Mouse (Mus musculus): Measurements from ENCODE around the gene 1600002K03Rik. TPM values are rescaled to one million over a fixed set of nuclear protein-coding genes. Genes with fewer than 3 reads are reported as not detected.

The 1600002K03Rik gene
- 8.1 and 10.7 TPM in 2 replicates for polyA plus RNA-seq (2015; fragmentation: Nextera tagmentation; extraction: Ambion mirVana)

DNA sequence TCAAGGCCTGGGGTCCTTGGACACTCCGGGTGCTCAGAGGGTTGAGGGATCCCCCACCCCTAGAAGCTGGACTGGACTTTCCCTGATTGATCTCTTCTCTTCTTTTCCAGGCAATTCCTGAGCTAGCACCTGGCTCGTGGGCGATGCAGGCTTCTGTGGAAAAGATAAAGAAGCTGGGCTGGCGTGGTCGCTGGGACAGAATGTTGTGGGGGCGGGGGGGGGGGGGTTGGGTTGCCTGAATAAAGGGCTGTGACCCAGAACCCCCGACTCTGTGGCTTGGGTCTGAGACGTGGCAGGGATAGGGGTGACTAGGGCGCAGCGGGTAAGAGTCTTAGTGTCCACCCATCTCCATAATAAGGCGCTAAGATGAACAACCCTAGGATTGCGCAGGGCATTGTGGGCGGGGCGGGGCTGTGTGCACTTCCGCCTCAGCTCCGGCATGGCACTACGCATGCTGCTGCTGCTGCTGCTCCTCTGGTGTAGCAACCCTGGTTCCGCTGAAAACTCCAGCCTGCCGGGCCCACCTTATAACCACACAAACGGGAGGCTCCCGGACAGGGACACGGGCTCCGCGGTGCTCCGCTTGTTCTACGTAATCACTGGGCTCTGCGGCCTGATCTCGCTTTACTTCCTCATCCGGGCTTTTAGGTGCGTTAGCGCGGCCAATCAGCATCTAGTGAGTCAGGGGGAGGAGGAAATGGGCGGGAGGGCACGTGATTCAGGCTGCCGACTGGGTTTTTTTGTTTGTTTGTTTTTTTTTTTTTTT lies at the start of gene 1600002K03Rik:
1600002K03Rik (plus strand) TSS at position 418 of the 766 bp plus-strand sequence.

DNA sequence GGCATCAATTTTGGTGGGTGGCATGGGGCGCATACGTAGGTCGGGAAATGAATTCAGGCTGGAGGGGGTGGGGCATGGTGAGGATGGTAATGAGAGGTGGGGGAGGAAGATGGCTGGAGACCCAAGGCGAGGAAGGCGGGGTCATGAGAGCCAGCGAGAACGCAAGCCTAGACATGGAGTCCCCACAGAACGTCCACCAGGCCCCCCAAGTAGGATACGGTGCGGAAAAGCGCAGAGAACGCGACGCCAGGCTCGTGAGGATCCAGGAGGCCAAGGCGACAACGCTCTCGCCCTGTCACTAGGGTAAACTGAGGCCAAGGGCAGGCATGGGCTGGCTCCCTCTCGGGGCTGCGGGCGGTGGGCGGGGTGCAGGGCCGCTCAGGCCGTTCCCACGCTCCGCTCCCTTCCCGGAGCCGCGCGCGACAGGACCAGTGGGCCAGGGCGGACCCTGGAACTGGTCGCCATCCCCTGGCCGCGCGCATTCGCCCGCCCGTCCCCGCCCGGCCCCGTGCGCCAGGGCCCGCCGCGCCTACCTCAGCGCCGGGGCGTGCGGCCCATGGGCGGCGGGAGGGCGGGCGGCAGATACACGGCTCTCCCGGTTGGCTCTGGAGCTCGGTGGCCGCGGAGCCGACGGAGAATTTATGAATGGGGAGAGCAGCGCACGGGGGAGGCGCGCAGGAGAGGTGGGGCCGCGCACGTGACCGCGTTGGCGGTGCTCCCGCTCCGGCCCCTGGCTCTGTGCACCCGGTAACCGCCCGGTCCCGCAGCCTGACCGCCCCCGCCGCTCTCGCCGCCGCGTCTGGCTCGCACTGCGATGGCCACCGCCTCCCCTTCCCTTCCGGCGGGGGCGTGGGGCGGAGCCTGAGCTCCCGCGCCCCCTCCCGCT lies 33.9 kb upstream of the 1600002K03Rik start, which contains the start of gene Atp5d:
Atp5d (plus strand) TSS at position 80 of the 886 bp plus-strand sequence.

DNA sequence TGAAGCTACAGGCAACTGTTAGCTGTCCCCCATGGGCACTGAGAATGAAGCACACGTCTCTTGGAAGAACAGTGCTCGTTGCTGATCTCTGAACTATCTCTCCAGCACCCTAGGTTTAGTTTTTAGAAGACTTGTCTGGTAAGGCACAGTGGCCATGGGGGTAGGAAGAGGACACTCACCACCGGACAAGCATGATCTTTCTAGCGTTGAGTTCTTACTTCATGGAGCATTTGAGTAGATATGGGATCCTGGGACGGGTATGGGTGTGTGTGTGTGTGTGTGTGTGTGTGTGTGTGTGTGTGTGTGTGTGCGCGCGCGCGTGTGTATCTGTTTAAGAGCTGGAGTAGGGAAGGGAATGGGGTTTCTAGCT lies 32.1 kb upstream of the 1600002K03Rik start, which contains the start of gene Cbarp:
Cbarp (minus strand) TSS at position 170 of the 370 bp plus-strand sequence.

DNA sequence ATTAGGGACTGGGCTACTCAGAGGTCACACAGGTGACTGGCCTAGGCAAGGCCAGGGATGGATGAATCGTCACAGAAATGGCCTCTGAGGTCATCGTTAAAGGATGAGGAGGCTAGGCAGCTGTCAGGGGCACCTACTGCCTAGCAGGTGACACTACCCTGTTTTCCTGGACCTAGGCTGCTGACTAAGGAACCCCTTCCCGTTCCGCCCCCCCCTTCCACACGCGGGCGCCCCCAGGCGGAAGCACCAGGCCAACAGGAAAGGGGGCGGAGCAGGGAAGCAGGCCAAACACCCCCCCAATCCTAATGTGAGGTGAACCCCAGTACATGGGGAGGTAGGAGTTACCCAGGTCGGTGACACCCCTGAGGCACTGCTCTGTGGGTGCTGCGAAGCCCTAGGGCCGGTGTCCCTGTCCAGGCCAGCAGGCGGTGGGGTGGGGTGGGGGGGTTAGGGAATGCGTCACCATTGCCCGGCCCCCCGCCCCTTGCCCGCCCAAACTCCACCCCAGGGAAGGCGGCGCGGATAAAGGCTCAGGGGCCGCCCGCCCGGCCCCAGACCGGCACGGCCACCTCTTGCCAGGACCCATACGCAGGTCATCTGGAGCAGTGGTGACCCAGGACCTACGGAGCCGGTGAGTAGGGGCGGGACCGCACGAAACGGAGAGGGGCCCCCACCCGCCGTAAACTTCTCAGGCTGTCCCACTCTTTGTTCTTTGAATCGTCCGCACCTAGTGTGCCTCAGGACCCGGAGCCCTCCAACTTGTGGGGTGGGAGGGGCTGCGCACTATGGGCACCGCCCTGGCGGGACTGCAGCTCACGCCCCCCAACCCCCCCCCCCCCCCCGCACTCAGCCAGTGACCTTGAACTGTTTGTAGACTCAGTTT lies 24.8 kb upstream of the 1600002K03Rik start, which contains the start of gene Midn:
Midn (plus strand) TSS at position 554 of the 883 bp plus-strand sequence.

DNA sequence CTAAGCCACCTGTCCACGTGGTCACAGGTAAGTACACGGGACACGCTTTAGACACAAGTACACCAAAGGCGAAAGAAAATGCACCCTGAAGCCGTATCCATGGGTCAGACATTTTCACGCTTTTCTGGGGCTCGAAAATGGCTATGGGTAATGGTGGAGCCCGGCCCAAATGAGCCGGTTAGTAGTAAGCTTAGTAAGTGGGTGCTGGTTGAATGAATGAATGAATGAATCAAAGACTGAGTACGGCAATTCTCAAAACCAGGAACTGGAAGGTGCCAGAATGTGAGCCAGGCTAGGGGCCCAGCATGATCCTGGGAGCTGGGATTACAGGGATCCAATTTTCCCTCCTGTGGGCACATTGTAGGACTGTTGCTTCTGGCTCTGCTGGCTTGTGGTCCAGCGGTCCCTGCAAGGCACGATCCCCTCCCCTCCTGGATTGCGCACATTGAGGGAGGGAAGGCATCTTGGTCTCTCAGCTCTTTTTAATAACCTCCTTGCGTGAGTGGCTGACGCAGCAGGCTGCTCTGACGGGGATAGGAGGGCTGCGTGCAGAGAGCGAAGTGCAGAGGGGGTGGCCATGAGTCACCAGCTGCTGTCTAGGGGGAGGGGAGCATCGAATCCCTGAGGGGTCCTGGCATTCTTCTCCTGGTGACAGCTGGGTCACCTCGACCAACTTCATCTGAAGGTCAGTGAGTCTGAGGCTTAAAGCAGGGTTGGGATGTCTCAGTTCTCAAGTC lies 7.2 kb upstream of the 1600002K03Rik start, which contains the start of gene Cirbp:
Cirbp (plus strand) TSS at position 594 of the 737 bp plus-strand sequence.

DNA sequence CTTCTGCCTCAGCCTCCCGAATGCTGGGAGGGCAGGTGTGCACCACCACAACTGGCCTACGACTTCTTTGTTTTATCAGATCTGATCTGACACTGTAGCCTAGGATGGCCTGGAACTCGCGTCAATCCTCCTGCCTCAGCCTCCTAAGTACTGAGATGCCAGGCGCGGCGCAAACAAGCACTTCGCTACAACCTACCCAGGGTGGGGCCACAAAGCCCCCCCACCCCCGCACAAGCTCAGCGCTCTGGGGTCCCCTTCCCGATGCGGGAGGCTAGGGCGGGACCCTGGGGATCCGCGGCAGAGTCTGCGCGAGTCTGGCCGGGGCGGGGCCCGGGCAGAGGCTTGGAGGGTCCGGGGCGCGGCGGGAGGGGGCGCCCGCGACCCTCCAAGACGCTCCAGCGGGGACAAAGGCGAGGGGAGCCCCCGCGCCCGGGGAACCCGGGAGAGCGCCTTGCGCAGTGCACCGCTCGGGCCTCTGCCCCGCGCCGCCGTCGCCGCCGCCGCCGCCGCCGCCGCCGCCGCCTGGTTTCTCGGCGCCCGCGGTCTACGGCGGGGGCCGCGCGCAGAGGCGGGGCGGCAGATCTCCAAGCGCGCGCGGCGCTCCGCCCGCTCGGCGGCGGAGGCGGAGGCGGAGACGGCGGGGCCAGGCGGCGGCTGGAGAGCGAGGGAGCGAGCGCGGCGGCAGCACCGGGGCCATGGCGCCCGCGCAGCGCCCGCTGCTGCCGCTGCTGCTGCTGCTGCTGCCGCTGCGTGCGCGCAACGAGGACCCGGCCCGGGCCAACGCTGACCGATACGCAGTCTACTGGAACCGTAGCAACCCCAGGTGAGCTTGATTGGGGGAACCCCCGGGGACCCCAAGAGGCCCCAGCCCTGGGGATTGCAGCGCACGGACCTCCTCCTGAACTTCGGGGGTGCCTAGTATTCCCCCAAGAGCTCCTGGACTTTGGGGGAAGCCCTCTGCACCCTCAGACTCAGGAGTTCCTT lies 6.6 kb downstream of the 1600002K03Rik start, which contains the start of gene Efna2:
Efna2 (plus strand) TSS at position 415 of the 984 bp plus-strand sequence.

Other genes with a start within 250 kb of the 1600002K03Rik start
- gene Arid3a, start 245.9 kb upstream of the 1600002K03Rik start, polyA plus RNA-seq (2015; fragmentation: Nextera tagmentation; extraction: Ambion mirVana) = 4.0 TPM in 2 replicates
- 52.5 and 55.6 TPM in 2 replicates for gene Wdr18, start 212.8 kb upstream of the 1600002K03Rik start, polyA plus RNA-seq (2015; fragmentation: Nextera tagmentation; extraction: Ambion mirVana)
- 0.07 and 0.13 TPM in 2 replicates for gene Grin3b, start 202.2 kb upstream of the 1600002K03Rik start, polyA plus RNA-seq (2015; fragmentation: Nextera tagmentation; extraction: Ambion mirVana)
- gene Tmem259, start 188.6 kb upstream of the 1600002K03Rik start, polyA plus RNA-seq (2015; fragmentation: Nextera tagmentation; extraction: Ambion mirVana) = 15.3 and 18.7 TPM in 2 replicates
- 662 and 733 TPM in 2 replicates for gene Cnn2, start 184.4 kb upstream of the 1600002K03Rik start, polyA plus RNA-seq (2015; fragmentation: Nextera tagmentation; extraction: Ambion mirVana)
- gene Abca7, start 176.4 kb upstream of the 1600002K03Rik start, polyA plus RNA-seq (2015; fragmentation: Nextera tagmentation; extraction: Ambion mirVana) = 2.9 and 3.0 TPM in 2 replicates
- gene Arhgap45, start 156.3 kb upstream of the 1600002K03Rik start, polyA plus RNA-seq (2015; fragmentation: Nextera tagmentation; extraction: Ambion mirVana) = 5.5 and 10.3 TPM in 2 replicates
- gene Polr2e, start 133.1 kb upstream of the 1600002K03Rik start, polyA plus RNA-seq (2015; fragmentation: Nextera tagmentation; extraction: Ambion mirVana) = 94.2 and 108 TPM in 2 replicates
- gene Gpx4, start 125.8 kb upstream of the 1600002K03Rik start, polyA plus RNA-seq (2015; fragmentation: Nextera tagmentation; extraction: Ambion mirVana) = 724 and 745 TPM in 2 replicates
- 14.6 and 18.7 TPM in 2 replicates for gene Sbno2, start 67.4 kb upstream of the 1600002K03Rik start, polyA plus RNA-seq (2015; fragmentation: Nextera tagmentation; extraction: Ambion mirVana)
- 11.9 and 12.4 TPM in 2 replicates for gene Stk11, start 57.1 kb upstream of the 1600002K03Rik start, polyA plus RNA-seq (2015; fragmentation: Nextera tagmentation; extraction: Ambion mirVana)
- gene Atp5d, start 34.3 kb upstream of the 1600002K03Rik start, polyA plus RNA-seq (2015; fragmentation: Nextera tagmentation; extraction: Ambion mirVana) = 604 and 621 TPM in 2 replicates
- 2.1 and 2.4 TPM in 2 replicates for gene Cbarp, start 32.1 kb upstream of the 1600002K03Rik start, polyA plus RNA-seq (2015; fragmentation: Nextera tagmentation; extraction: Ambion mirVana)
- gene Midn, start 24.7 kb upstream of the 1600002K03Rik start, polyA plus RNA-seq (2015; fragmentation: Nextera tagmentation; extraction: Ambion mirVana) = 7.5 and 7.6 TPM in 2 replicates
- gene Cirbp, start 7.0 kb upstream of the 1600002K03Rik start, polyA plus RNA-seq (2015; fragmentation: Nextera tagmentation; extraction: Ambion mirVana) = 215 and 228 TPM in 2 replicates
- gene Efna2, start 6.5 kb downstream of the 1600002K03Rik start, polyA plus RNA-seq (2015; fragmentation: Nextera tagmentation; extraction: Ambion mirVana) = 5.6 and 6.3 TPM in 2 replicates
- gene Mum1, start 53.5 kb downstream of the 1600002K03Rik start, polyA plus RNA-seq (2015; fragmentation: Nextera tagmentation; extraction: Ambion mirVana) = 19.8 and 28.1 TPM in 2 replicates
- gene Ndufs7, start 76.2 kb downstream of the 1600002K03Rik start, polyA plus RNA-seq (2015; fragmentation: Nextera tagmentation; extraction: Ambion mirVana) = 297 and 358 TPM in 2 replicates
- gene Gamt, start 88.1 kb downstream of the 1600002K03Rik start, polyA plus RNA-seq (2015; fragmentation: Nextera tagmentation; extraction: Ambion mirVana) = 21.6 and 22.3 TPM in 2 replicates
- 25.8 and 28.0 TPM in 2 replicates for gene Dazap1, start 88.5 kb downstream of the 1600002K03Rik start, polyA plus RNA-seq (2015; fragmentation: Nextera tagmentation; extraction: Ambion mirVana)
- 647 and 717 TPM in 2 replicates for gene Rps15, start 119.5 kb downstream of the 1600002K03Rik start, polyA plus RNA-seq (2015; fragmentation: Nextera tagmentation; extraction: Ambion mirVana)
- 0.36 and 0.45 TPM in 2 replicates for gene Apc2, start 123.0 kb downstream of the 1600002K03Rik start, polyA plus RNA-seq (2015; fragmentation: Nextera tagmentation; extraction: Ambion mirVana)
- 39.5 and 42.5 TPM in 2 replicates for gene 2310011J03Rik, start 147.6 kb downstream of the 1600002K03Rik start, polyA plus RNA-seq (2015; fragmentation: Nextera tagmentation; extraction: Ambion mirVana)
- 1.3 and 2.2 TPM in 2 replicates for gene Pcsk4, start 156.6 kb downstream of the 1600002K03Rik start, polyA plus RNA-seq (2015; fragmentation: Nextera tagmentation; extraction: Ambion mirVana)
- 17.3 and 20.4 TPM in 2 replicates for gene Reep6, start 157.0 kb downstream of the 1600002K03Rik start, polyA plus RNA-seq (2015; fragmentation: Nextera tagmentation; extraction: Ambion mirVana)
- gene Adamtsl5, start 175.5 kb downstream of the 1600002K03Rik start, polyA plus RNA-seq (2015; fragmentation: Nextera tagmentation; extraction: Ambion mirVana) = 21.4 and 22.9 TPM in 2 replicates
- not detected in 2 replicates for gene Plk5, start 183.5 kb downstream of the 1600002K03Rik start, polyA plus RNA-seq (2015; fragmentation: Nextera tagmentation; extraction: Ambion mirVana)
- gene Mex3d, start 214.7 kb downstream of the 1600002K03Rik start, polyA plus RNA-seq (2015; fragmentation: Nextera tagmentation; extraction: Ambion mirVana) = 3.7 and 4.2 TPM in 2 replicates
- 93.3 and 96.5 TPM in 2 replicates for gene Mbd3, start 226.6 kb downstream of the 1600002K03Rik start, polyA plus RNA-seq (2015; fragmentation: Nextera tagmentation; extraction: Ambion mirVana)
- gene Uqcr11, start 233.9 kb downstream of the 1600002K03Rik start, polyA plus RNA-seq (2015; fragmentation: Nextera tagmentation; extraction: Ambion mirVana) = 829 and 1,098 TPM in 2 replicates